Mouse (Mus musculus): Measurements from ENCODE around the gene Cactin. TPM values are rescaled to one million over a fixed set of nuclear protein-coding genes. Genes with fewer than 3 reads are reported as not detected.

Gene Cactin
- total RNA-seq, 2 experiments from 2014 or later: 16.2 to 26.5 TPM

DNA sequence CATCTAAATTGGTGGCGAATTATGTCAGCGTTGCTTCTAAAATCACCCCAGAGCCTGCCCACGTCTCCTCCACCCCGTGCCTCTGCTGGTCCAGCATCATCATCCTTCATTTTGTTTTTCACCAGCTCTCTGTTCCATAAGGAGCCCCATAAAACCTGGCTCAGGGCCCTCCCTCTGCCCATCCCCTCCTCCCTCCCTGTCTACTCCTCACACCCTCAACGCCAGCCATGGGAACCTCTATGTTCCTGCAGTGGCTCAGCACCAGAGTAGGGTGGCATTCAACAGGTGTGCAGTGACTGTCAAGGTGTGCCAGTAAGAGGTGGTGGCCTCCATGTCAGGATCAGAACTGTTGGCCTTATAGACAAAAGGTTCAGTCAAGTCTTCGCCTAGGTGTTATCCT is 25.7 kb upstream of the Cactin start:
- no peak for ATAC-seq (replicated peaks; ENCODE audit: poor library complexity, severe bottlenecking)

DNA sequence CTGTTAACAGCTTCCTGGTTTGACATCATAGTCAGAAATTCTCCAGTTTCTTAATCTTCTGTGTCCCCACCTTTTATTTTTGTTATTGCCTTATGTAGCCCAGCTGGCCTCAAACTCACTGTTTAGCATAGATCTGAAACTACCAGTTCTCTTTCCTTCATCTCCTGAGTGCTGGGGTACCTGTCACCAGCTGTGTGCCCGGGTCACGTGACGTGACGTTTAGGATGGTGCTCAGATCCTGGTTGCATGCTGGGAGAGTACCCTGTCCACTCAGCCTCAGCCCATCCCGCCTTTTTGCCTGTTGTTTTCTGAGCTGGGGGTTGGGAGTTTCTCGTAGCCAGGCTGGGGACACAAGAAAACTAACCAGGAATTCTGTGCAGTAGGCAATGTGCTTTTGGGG is 23.7 kb upstream of the Cactin start:
- ATAC-seq (replicated peaks; ENCODE audit: poor library complexity, severe bottlenecking): no peak

GRCm38 (mm10) chr10:81297845-81298244 is 23.1 kb upstream of the Cactin start:
- peak; percentile 54 for ATAC-seq (replicated peaks; ENCODE audit: poor library complexity, severe bottlenecking)

GRCm38 (mm10) chr10:81298369-81299100 is 22.4 kb upstream of the Cactin start:
- peak; percentile 61 for ATAC-seq (replicated peaks; ENCODE audit: poor library complexity, severe bottlenecking)

GRCm38 (mm10) chr10:81299585-81300351 is 21.1 kb upstream of the Cactin start:
- ATAC-seq (replicated peaks; ENCODE audit: poor library complexity, severe bottlenecking): 0 out of 2 replicates have a peak, but pooled peaks have one; percentile 7

GRCm38 (mm10) chr10:81300352-81300907 is 20.5 kb upstream of the Cactin start:
- ATAC-seq (replicated peaks; ENCODE audit: poor library complexity, severe bottlenecking): no peak

GRCm38 (mm10) chr10:81301321-81301720 is 19.6 kb upstream of the Cactin start:
- no peak for ATAC-seq (replicated peaks; ENCODE audit: poor library complexity, severe bottlenecking)

GRCm38 (mm10) chr10:81302288-81302687 is 18.6 kb upstream of the Cactin start:
- no peak for ATAC-seq (replicated peaks; ENCODE audit: poor library complexity, severe bottlenecking)

GRCm38 (mm10) chr10:81302781-81303218 is 18.1 kb upstream of the Cactin start:
- no peak for ATAC-seq (replicated peaks; ENCODE audit: poor library complexity, severe bottlenecking)

GRCm38 (mm10) chr10:81303258-81303657 is 17.6 kb upstream of the Cactin start:
- ATAC-seq (replicated peaks; ENCODE audit: poor library complexity, severe bottlenecking): peak; percentile 45

- ATAC-seq (replicated peaks; ENCODE audit: poor library complexity, severe bottlenecking): no peak
Measured at GRCm38 (mm10) chr10:81303761-81304160, 17.1 kb upstream of the Cactin start.

GRCm38 (mm10) chr10:81304597-81305238 is 16.2 kb upstream of the Cactin start:
- ATAC-seq (replicated peaks; ENCODE audit: poor library complexity, severe bottlenecking): peak; percentile 64

GRCm38 (mm10) chr10:81305663-81306062 is 15.2 kb upstream of the Cactin start:
- no peak for ATAC-seq (replicated peaks; ENCODE audit: poor library complexity, severe bottlenecking)

GRCm38 (mm10) chr10:81306173-81306668 is 14.7 kb upstream of the Cactin start:
- no peak for ATAC-seq (replicated peaks; ENCODE audit: poor library complexity, severe bottlenecking)

- no peak for ATAC-seq (replicated peaks; ENCODE audit: poor library complexity, severe bottlenecking)
Measured at GRCm38 (mm10) chr10:81306837-81307682, 13.8 kb upstream of the Cactin start.

DNA sequence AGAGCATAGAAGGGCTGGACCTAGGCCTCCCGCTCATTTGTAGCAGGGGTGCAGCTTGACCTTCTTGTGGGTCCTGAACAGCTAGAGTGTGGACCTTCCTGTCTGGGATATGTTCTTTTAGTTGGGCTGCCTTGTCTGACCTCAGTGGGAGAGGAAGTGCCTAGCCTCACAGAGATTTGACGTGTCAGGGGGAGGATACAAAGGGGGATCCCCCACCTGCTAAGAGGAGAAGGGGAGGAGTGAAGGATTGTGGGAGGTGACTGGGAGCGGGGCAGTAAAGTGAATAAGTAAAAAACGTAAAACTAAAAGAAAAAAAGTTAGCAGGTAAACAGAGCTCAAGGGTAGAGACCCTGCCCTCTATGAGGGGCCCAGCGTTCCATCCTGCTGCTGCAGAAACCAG is 11.3 kb upstream of the Cactin start:
- no peak for ATAC-seq (replicated peaks; ENCODE audit: poor library complexity, severe bottlenecking)

GRCm38 (mm10) chr10:81313581-81313980 is 7.3 kb upstream of the Cactin start:
- no peak for ATAC-seq (replicated peaks; ENCODE audit: poor library complexity, severe bottlenecking)

- no peak for ATAC-seq (replicated peaks; ENCODE audit: poor library complexity, severe bottlenecking)
Measured at GRCm38 (mm10) chr10:81314201-81314600, 6.7 kb upstream of the Cactin start.

DNA sequence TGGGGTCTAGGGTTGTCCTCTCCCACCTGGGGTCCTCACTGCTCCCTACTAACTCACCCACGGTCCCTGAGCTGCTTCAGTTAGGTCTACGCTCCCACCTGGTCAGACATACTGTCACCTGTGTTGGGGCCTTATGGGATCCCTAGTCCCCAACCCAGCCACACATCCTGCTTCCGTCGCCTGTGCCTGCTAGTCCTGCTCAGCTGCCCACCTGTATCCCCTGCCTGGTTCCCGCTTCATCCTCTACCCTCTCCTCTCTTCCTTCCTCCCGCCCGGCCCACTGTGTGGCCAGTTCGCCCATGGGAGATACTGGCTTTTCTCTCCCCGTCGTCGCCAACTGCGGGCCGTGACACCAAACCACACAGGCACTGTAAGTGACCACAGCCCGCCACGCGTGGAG is 5.3 kb upstream of the Cactin start:
- ATAC-seq (replicated peaks; ENCODE audit: poor library complexity, severe bottlenecking): no peak

Data from granulocyte monocyte progenitor cell, adult 5-6 weeks (primary cell).